Mouse (Mus musculus): ENCODE measurements around the gene Tmie. TPM values are rescaled to one million over a fixed set of nuclear protein-coding genes. Genes with fewer than 3 reads are reported as not detected.

Gene Tmie
- total RNA-seq, 2 experiments from 2014 or later = 2.7 to 4.1 TPM

- no peak for DNase-seq (ENCODE audit: low spot score in 2 of 2)
- intact Hi-C loops (cut with DNase I) = no loop called here
Observed at GRCm38 (mm10) chr9:110891077-110891828, 11.3 kb upstream of the Tmie start.

- intact Hi-C loops (cut with DNase I) = no loop called here
- DNase-seq (ENCODE audit: low spot score in 2 of 2) = no peak
Observed at GRCm38 (mm10) chr9:110890026-110890783, 10.3 kb upstream of the Tmie start.

- intact Hi-C loops (cut with DNase I) = no loop called here
- DNase-seq (ENCODE audit: low spot score in 2 of 2) = no peak
Observed at GRCm38 (mm10) chr9:110888935-110889334, 9.0 kb upstream of the Tmie start.

GRCm38 (mm10) chr9:110887388-110888303, 7.7 kb upstream of the Tmie start:
- intact Hi-C loops (cut with DNase I) = no loop called here
- DNase-seq (ENCODE audit: low spot score in 2 of 2) = no peak

- no peak for DNase-seq (ENCODE audit: low spot score in 2 of 2)
- intact Hi-C loops (cut with DNase I) = no loop called here
Observed at GRCm38 (mm10) chr9:110881953-110882352, 2.0 kb upstream of the Tmie start.

GRCm38 (mm10) chr9:110880772-110881171, 859 bp upstream of the Tmie start:
- intact Hi-C loops (cut with DNase I) = no loop called here
- DNase-seq (ENCODE audit: low spot score in 2 of 2) = no peak

GRCm38 (mm10) chr9:110879191-110879920, 557 bp downstream of the Tmie start, which contains the start of gene Als2cl:
Als2cl (plus strand) TSS chr9:110879870.
- peak in 1 of 2 experiments; percentile 45 for DNase-seq (ENCODE audit: low spot score in 2 of 2)
- intact Hi-C loops (cut with DNase I) = loop anchor here (10.0 kb wide), 1 partner anchor 245 kb away; no protein-coding TSS in a partner anchor

GRCm38 (mm10) chr9:110877888-110878287, 2.0 kb downstream of the Tmie start:
- DNase-seq (ENCODE audit: low spot score in 2 of 2) = peak in 1 of 2 experiments; percentile 19
- intact Hi-C loops (cut with DNase I) = loop anchor here (10.0 kb wide), 1 partner anchor 243 kb away; no protein-coding TSS in a partner anchor

- intact Hi-C loops (cut with DNase I) = loop anchor here (10.0 kb wide), 1 partner anchor 243 kb away; no protein-coding TSS in a partner anchor
- no peak for DNase-seq (ENCODE audit: low spot score in 2 of 2)
Observed at GRCm38 (mm10) chr9:110877353-110877752, 2.6 kb downstream of the Tmie start.

- no peak for DNase-seq (ENCODE audit: low spot score in 2 of 2)
- intact Hi-C loops (cut with DNase I) = loop anchor here (10.0 kb wide), 1 partner anchor 240 kb away; no protein-coding TSS in a partner anchor
Observed at GRCm38 (mm10) chr9:110875288-110875695, 4.6 kb downstream of the Tmie start.

- no peak for DNase-seq (ENCODE audit: low spot score in 2 of 2)
- intact Hi-C loops (cut with DNase I) = loop anchor here (5.0 to 10.0 kb wide), 2 partner anchors 240 to 462 kb away; no protein-coding TSS in a partner anchor
Observed at GRCm38 (mm10) chr9:110874660-110875191, 5.2 kb downstream of the Tmie start.

- intact Hi-C loops (cut with DNase I) = loop anchor here (5.0 to 10.0 kb wide), 2 partner anchors 239 to 462 kb away; no protein-coding TSS in a partner anchor
- DNase-seq (ENCODE audit: low spot score in 2 of 2) = peak; percentile 23 to 59
Observed at GRCm38 (mm10) chr9:110873681-110874659, 5.9 kb downstream of the Tmie start.

GRCm38 (mm10) chr9:110871030-110871429, 8.9 kb downstream of the Tmie start:
- peak; percentile 67 to 79 for DNase-seq (ENCODE audit: low spot score in 2 of 2)
- intact Hi-C loops (cut with DNase I) = loop anchor here (2.0 to 10.0 kb wide), 5 partner anchors 88 to 459 kb away; no protein-coding TSS in a partner anchor

GRCm38 (mm10) chr9:110858967-110859596, 20.8 kb downstream of the Tmie start:
- intact Hi-C loops (cut with DNase I) = no loop called here
- no peak for DNase-seq (ENCODE audit: low spot score in 2 of 2)

GRCm38 (mm10) chr9:110858523-110858922, 21.4 kb downstream of the Tmie start:
- intact Hi-C loops (cut with DNase I) = no loop called here

GRCm38 (mm10) chr9:110857781-110858472, 22.0 kb downstream of the Tmie start, which contains the start of gene Prss50:
Prss50 (plus strand) TSS chr9:110857967.
- intact Hi-C loops (cut with DNase I) = no loop called here

More at GRCm38 (mm10) chr9:110858523-110858922, 21.4 kb downstream of the Tmie start:
- DNase-seq (ENCODE audit: low spot score in 2 of 2) = no peak

More at GRCm38 (mm10) chr9:110857781-110858472, 22.0 kb downstream of the Tmie start, which contains the start of gene Prss50:
- DNase-seq (ENCODE audit: low spot score in 2 of 2) = no peak
